Mouse (Mus musculus) CH12.LX (cell line): ENCODE measurements around the gene Mta2. TPM values are rescaled to one million over a fixed set of nuclear protein-coding genes. Genes with fewer than 3 reads are reported as not detected.

Experiments
- DNase-seq: peaks from one replicate; pipeline ENCODE4 v3.0.0-alpha.2; 2013; ENCODE audit errors: extremely low read depth
- H3K27ac ChIP-seq: 2 replicates; pipeline ENCODE4 v1.5.1; 2012; ENCODE audit warnings: low read depth, mild to moderate bottlenecking, control low read depth, moderate library complexity; ENCODE audit not compliant: insufficient read depth
- H3K27me3 ChIP-seq: replicated peaks from 2 replicates; pipeline ENCODE3; 2012; ENCODE audit warnings: inconsistent platforms
- H3K36me3 ChIP-seq, 2 experiments: replicated peaks in 1 of 2; 2 replicates each; pipeline versions ENCODE3 to v1.6.1; 2012; ENCODE audit warnings: inconsistent platforms in 1 of 2, low read length in 1 of 2, mild to moderate bottlenecking in 1 of 2, mixed read lengths in 1 of 2, moderate library complexity in 1 of 2; ENCODE audit not compliant: control insufficient read depth in 1 of 2, insufficient read depth in 1 of 2
- H3K4me1 ChIP-seq, 2 experiments: 2 replicates each; pipeline ENCODE4 v1.6.1; 2012; ENCODE audit warnings: inconsistent platforms in 1 of 2, moderate library complexity in 1 of 2; ENCODE audit not compliant: insufficient read depth in 2 of 2, control insufficient read depth in 1 of 2
- H3K4me2 ChIP-seq: 2 replicates; pipeline ENCODE4 v1.6.1; 2012; ENCODE audit warnings: low read depth, mild to moderate bottlenecking, control low read depth; ENCODE audit not compliant: poor library complexity, insufficient read depth, severe bottlenecking
- H3K4me3 ChIP-seq, 3 experiments: fragments of 150-350 bp in 1 of 3; sonication (generic) in 1 of 3; replicated peaks in 1 of 3; 2 replicates each; pipeline versions ENCODE3 to v1.5.1; 2011 to 2012; ENCODE audit warnings: low read depth in 2 of 3, low read length in 2 of 3, mild to moderate bottlenecking in 2 of 3, moderate library complexity in 2 of 3, control low read depth in 1 of 3, improper control_type of control experiment in 1 of 3, inconsistent platforms in 1 of 3, mixed read lengths in 1 of 3; ENCODE audit not compliant: poor library complexity in 1 of 3
- H3K79me2 ChIP-seq: replicated peaks from 2 replicates; pipeline ENCODE4 v1.6.1; 2012; ENCODE audit warnings: mild to moderate bottlenecking, moderate library complexity; ENCODE audit not compliant: control insufficient read depth, poor library complexity, insufficient read depth, severe bottlenecking; ENCODE audit errors: extremely low read depth
- H3K9ac ChIP-seq: 2 replicates; pipeline ENCODE4 v1.6.1; 2012; ENCODE audit warnings: low read depth, mild to moderate bottlenecking, control low read depth, moderate library complexity; ENCODE audit not compliant: insufficient read depth
- H3K9me3 ChIP-seq: replicated peaks from 2 replicates; pipeline ENCODE3; 2012; ENCODE audit warnings: low read length, inconsistent platforms, mixed read lengths
- BHLHE40 ChIP-seq: IDR thresholded peaks from 2 replicates; pipeline ENCODE4 v1.6.1; 2011; ENCODE audit warnings: mild to moderate bottlenecking, low read depth, low read length, improper control_type of control experiment
- CHD1 ChIP-seq: IDR thresholded peaks from 2 replicates; pipeline ENCODE4 v1.6.1; 2012; ENCODE audit warnings: low read depth, low read length, improper control_type of control experiment, inconsistent platforms
- CTCF ChIP-seq, 2 experiments: IDR thresholded peaks in 1 of 2; conservative IDR thresholded peaks in 1 of 2; 2 replicates each; pipeline ENCODE4 v1.5.1; 2011 to 2012; ENCODE audit warnings: low read depth in 2 of 2, low read length in 2 of 2, improper control_type of control experiment in 1 of 2, inconsistent platforms in 1 of 2, mild to moderate bottlenecking in 1 of 2, moderate library complexity in 1 of 2
- E2F4 ChIP-seq: IDR thresholded peaks from 2 replicates; pipeline ENCODE4 v1.6.1; 2011; ENCODE audit warnings: low read depth, low read length, improper control_type of control experiment; ENCODE audit not compliant: insufficient replicate concordance
- ELF1 ChIP-seq: IDR thresholded peaks from 2 replicates; pipeline ENCODE4 v1.6.1; 2014; ENCODE audit warnings: low read depth, mild to moderate bottlenecking, inconsistent platforms, low read length, improper control_type of control experiment
- EP300 ChIP-seq: IDR thresholded peaks from 2 replicates; pipeline ENCODE4 v1.6.1; 2011; ENCODE audit warnings: low read length, improper control_type of control experiment
- ETS1 ChIP-seq: conservative IDR thresholded peaks from 2 replicates; pipeline ENCODE4 v1.6.1; 2012; ENCODE audit warnings: low read depth, mild to moderate bottlenecking, inconsistent platforms, low read length, improper control_type of control experiment, moderate library complexity
- HCFC1 ChIP-seq: IDR thresholded peaks from 2 replicates; pipeline ENCODE4 v1.6.1; 2012; ENCODE audit warnings: low read depth, mild to moderate bottlenecking, inconsistent platforms, low read length, improper control_type of control experiment
- JUN ChIP-seq: IDR thresholded peaks from 2 replicates; pipeline ENCODE4 v1.6.1; 2011; ENCODE audit warnings: low read depth, mild to moderate bottlenecking, low read length, improper control_type of control experiment, moderate library complexity; ENCODE audit not compliant: insufficient read depth
- JUND ChIP-seq: conservative IDR thresholded peaks from 2 replicates; pipeline ENCODE4 v1.6.1; 2011; ENCODE audit warnings: low read depth, low read length, improper control_type of control experiment
- KAT2A ChIP-seq: IDR thresholded peaks from 2 replicates; pipeline ENCODE4 v1.6.1; 2012; ENCODE audit warnings: low read length, improper control_type of control experiment, inconsistent platforms; ENCODE audit not compliant: insufficient replicate concordance
- MAZ ChIP-seq: IDR thresholded peaks from 2 replicates; pipeline ENCODE4 v1.6.1; 2012; ENCODE audit warnings: low read depth, mild to moderate bottlenecking, inconsistent platforms, low read length, improper control_type of control experiment, moderate library complexity
- MYC ChIP-seq: IDR thresholded peaks from 2 replicates; pipeline ENCODE4 v1.6.1; 2011; ENCODE audit warnings: low read depth, mild to moderate bottlenecking, improper control_type of control experiment, low read length
- NRF1 ChIP-seq: IDR thresholded peaks from 2 replicates; pipeline ENCODE4 v1.6.1; 2014; ENCODE audit warnings: low read depth, mild to moderate bottlenecking, inconsistent platforms, low read length, improper control_type of control experiment, moderate library complexity
- PAX5 ChIP-seq: IDR thresholded peaks from 2 replicates; pipeline ENCODE4 v1.6.1; 2012; ENCODE audit warnings: low read length, inconsistent platforms, mixed read lengths
- POLR2A ChIP-seq: IDR thresholded peaks from 2 replicates; pipeline ENCODE4 v1.6.1; 2011; ENCODE audit warnings: low read depth, mild to moderate bottlenecking, improper control_type of control experiment, low read length
- RCOR1 ChIP-seq: conservative IDR thresholded peaks from 2 replicates; pipeline ENCODE4 v1.6.1; 2012; ENCODE audit warnings: low read depth, mild to moderate bottlenecking, inconsistent platforms, low read length, improper control_type of control experiment
- SIN3A ChIP-seq: IDR thresholded peaks from 2 replicates; pipeline ENCODE4 v1.6.1; 2012; ENCODE audit warnings: low read length, improper control_type of control experiment, inconsistent platforms
- TBP ChIP-seq: conservative IDR thresholded peaks from 2 replicates; pipeline ENCODE4 v1.6.1; 2011; ENCODE audit warnings: low read depth, low read length, improper control_type of control experiment
- TCF12 ChIP-seq: IDR thresholded peaks from 2 replicates; pipeline ENCODE4 v1.6.1; 2014; ENCODE audit warnings: low read depth, mild to moderate bottlenecking, inconsistent platforms, low read length, improper control_type of control experiment
- UBTF ChIP-seq: IDR thresholded peaks from 2 replicates; pipeline ENCODE4 v1.6.1; 2012; ENCODE audit warnings: low read depth, mild to moderate bottlenecking, inconsistent platforms, low read length, improper control_type of control experiment, moderate library complexity
- USF1 ChIP-seq: IDR thresholded peaks from 2 replicates; pipeline ENCODE4 v1.6.1; 2014; ENCODE audit warnings: low read depth, mild to moderate bottlenecking, inconsistent platforms, low read length, improper control_type of control experiment
- ZC3H11A ChIP-seq: IDR thresholded peaks from 2 replicates; pipeline ENCODE4 v1.6.1; 2012; ENCODE audit warnings: low read depth, mild to moderate bottlenecking, inconsistent platforms, low read length, improper control_type of control experiment
- ZMIZ1 ChIP-seq: IDR thresholded peaks from 2 replicates; pipeline ENCODE4 v1.6.1; 2012; ENCODE audit warnings: low read depth, mild to moderate bottlenecking, inconsistent platforms, low read length, improper control_type of control experiment
- ZNF384 ChIP-seq: IDR thresholded peaks from 2 replicates; pipeline ENCODE4 v1.6.1; 2012; ENCODE audit warnings: low read depth, low read length, improper control_type of control experiment, inconsistent platforms
- dilution Hi-C: fragments of 300-500 bp; cut with MboI; formaldehyde crosslinking; loops from 2 replicates; pipeline ENCODE4 v1.14.3; 2020; ENCODE audit warnings: low sequenced_read_pairs; ENCODE audit not compliant: extremely low pct_unique_long_range_greater_than_20kb, extremely low pct_ligation_motif_present
- in situ Hi-C: fragments of 300-500 bp; cut with MboI; formaldehyde crosslinking; loops from 3 replicates; pipeline ENCODE4 v1.14.3; 2019; ENCODE audit warnings: low sequenced_read_pairs, low pct_ligation_motif_present, low pct_unique_long_range_greater_than_20kb, mixed read lengths
- polyA plus RNA-seq: library from polyadenylated mRNA; unstranded; fragments of >175 nt; gene quantifications from 2 replicates; pipeline ENCODE4 v1.2.1, GENCODE M21; 2012; ENCODE audit warnings: low read depth; ENCODE audit not compliant: insufficient read length
- total RNA-seq, 2 experiments: library from RNA; depleted of rRNA; stranded (reverse); fragments of 300-350 nt in 1 of 2; fragments of >200 nt in 1 of 2; gene quantifications; 2 replicates each; pipeline ENCODE4 v1.2.3; 2012 to 2014

Gene Mta2
- total and polyA plus RNA-seq, 3 experiments, result 115 to 162 (median 131) TPM

- 0 out of 2 replicates have a peak, but pooled peaks have one; percentile 44 for TF ChIP-seq E2F4
- TF ChIP-seq, all 38 proteins: peak for 24
Observed at GRCm38 (mm10) chr19:8992769-8993624, 51.3 kb downstream of the Mta2 start (continued).

- dilution Hi-C loops (no loop called here), in situ Hi-C loops (loop anchor here (5.0 to 10.0 kb wide), 2 partner anchors 61 to 84 kb away; no protein-coding TSS in a partner anchor)
- Histone ChIP-seq H3K9me3 (no peaks in the 10 kb centered on the region), H3K4me1 (peaks cover 36 to 92% of the 10 kb centered on the region in 2 experiments), H3K27ac (peak overlapping the region; percentile 97), H3K79me2 (peaks cover 61% of the 10 kb centered on the region), H3K27me3 (peaks cover 9% of the 10 kb centered on the region), H3K36me3 (no peaks in the 10 kb centered on the region), H3K4me3 (peak overlapping the region; percentile 32 to 50 (median 36)), H3K4me2 (peak overlapping the region; percentile 45), H3K9ac (peak overlapping the region; percentile 31)
- TF ChIP-seq TBP (0 out of 2 replicates have a peak, but pooled peaks have one; percentile 40), MYC (0 out of 2 replicates have a peak, but pooled peaks have one; percentile 17), CTCF (conservative IDR thresholded peaks at IDR 0.05 in 1 of 2, IDR thresholded peaks at IDR 0.05 in 1 of 2; ENCODE audit: low read depth in 2 of 2, low read length in 2 of 2) (no peak), BHLHE40 (peak; percentile 64), JUND (no peak; the same call in 1 of the 2 replicates), SIN3A (0 out of 2 replicates have a peak, but pooled peaks have one; percentile 20), KAT2A (0 out of 2 replicates have a peak, but pooled peaks have one; percentile 6), NRF1 (no peak), ZNF384 (no peak), ZMIZ1 (no peak), HCFC1 (no peak), TCF12 (no peak)
- DNase-seq, result no peak
Observed at GRCm38 (mm10) chr19:8993625-8993912, 51.9 kb downstream of the Mta2 start.

- Histone ChIP-seq H3K27ac (peak overlapping the region; percentile 97), H3K9ac (peak overlapping the region; percentile 34), H3K79me2 (peaks cover 73% of the 10 kb centered on the region), H3K4me2 (peak overlapping the region; percentile 45), H3K9me3 (no peaks in the 10 kb centered on the region), H3K36me3 (peaks cover 4 to 5% of the 10 kb centered on the region in 2 experiments), H3K4me1 (peaks cover 42 to 90% of the 10 kb centered on the region in 2 experiments), H3K27me3 (no peaks in the 10 kb centered on the region), H3K4me3 (peak overlapping the region in 2 of 3 experiments; percentile 36 to 54)
- dilution Hi-C loops (no loop called here), in situ Hi-C loops (loop anchor here (5.0 to 10.0 kb wide), 2 partner anchors 60 to 82 kb away; no protein-coding TSS in a partner anchor)
- DNase-seq, result no peak
- no peak for TF ChIP-seq UBTF
- TF ChIP-seq ZC3H11A, result no peak
- TF ChIP-seq TCF12, result 0 out of 2 replicates have a peak, but pooled peaks have one; percentile 14
- TF ChIP-seq ETS1, result no peak
- no peak for TF ChIP-seq RCOR1
- TF ChIP-seq CHD1, result no peak
- no peak for TF ChIP-seq KAT2A
- no peak for TF ChIP-seq USF1
- TF ChIP-seq MYC, result peak; percentile 66; the same call in 1 of the 2 replicates
- no peak for TF ChIP-seq ZNF384
- no peak for TF ChIP-seq MAZ
- TF ChIP-seq POLR2A, result no peak; the same call in 1 of the 2 replicates
- TF ChIP-seq PAX5, result no peak
- no peak for TF ChIP-seq ZMIZ1
- TF ChIP-seq EP300, result no peak; the same call in 1 of the 2 replicates
- no peak for TF ChIP-seq JUN
- TF ChIP-seq ELF1, result peak; percentile 25; the same call in 1 of the 2 replicates
- no peak for TF ChIP-seq HCFC1
Observed at GRCm38 (mm10) chr19:8994813-8995607, 53.3 kb downstream of the Mta2 start.
